Mouse (Mus musculus) CD4-positive, CD25-positive, alpha-beta regulatory T cell, adult 9 weeks (primary cell): ENCODE results near the gene Sema6c. TPM values are rescaled to one million over a fixed set of nuclear protein-coding genes. Genes with fewer than 3 reads are reported as not detected.

ENCODE experiments used
- polyA plus RNA-seq: library from polyadenylated mRNA; unstranded; fragments of 100-300 nt; shearing (Covaris generic); gene quantifications from one replicate; pipeline ENCODE4 v1.2.1, GENCODE M21; 2017

Gene Sema6c
- polyA plus RNA-seq: 0.24 TPM

DNA sequence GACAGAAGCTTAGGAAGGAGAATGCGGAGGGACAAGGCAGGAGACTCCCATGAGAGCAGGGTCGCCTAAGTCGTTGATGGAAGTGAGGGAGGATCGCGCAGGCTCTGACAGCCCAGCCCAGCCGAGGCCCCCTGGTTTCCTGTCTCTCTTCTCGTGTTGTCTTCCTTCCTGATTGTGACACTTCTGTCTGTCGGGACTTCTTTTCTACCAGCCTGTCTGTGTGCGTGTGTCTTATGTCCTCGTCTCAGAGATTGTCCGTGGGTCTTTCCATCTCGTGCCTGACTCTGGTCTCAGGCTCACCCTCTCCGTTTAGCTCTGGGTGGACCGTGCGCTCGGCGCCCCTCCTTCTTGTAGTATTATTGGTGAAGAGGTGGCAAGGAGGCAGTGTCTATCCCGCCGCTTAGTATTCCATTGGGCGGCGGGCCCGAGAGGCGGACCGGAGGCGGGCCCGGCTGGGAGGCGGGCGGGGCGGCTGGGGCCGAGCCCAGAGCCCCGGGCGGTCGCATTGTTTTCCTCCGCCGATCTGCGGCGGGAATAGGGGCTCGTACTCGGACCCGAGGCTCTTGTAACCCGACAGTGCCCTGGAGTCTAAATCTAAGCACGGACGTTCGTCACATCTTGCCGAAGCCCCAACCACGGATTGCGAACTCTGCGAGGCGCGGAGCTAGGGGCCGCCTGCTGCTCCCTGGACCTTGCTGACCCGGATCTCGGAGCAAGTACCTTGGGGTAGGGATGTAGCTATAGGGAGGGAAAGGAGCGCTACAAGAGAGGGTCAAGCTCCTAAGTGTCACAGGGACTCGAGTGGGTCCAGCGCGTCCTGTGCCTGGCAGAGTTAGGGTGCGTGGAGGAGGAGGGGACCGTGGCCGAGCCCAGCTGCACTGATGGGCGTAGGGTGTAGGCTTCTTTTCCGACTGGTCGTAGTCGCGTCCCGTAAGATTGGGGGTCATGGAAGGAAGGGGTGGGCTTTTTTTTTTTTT lies at the start of gene Sema6c:
Sema6c (plus strand) TSS at position 471 of the 977 bp plus-strand sequence.

DNA sequence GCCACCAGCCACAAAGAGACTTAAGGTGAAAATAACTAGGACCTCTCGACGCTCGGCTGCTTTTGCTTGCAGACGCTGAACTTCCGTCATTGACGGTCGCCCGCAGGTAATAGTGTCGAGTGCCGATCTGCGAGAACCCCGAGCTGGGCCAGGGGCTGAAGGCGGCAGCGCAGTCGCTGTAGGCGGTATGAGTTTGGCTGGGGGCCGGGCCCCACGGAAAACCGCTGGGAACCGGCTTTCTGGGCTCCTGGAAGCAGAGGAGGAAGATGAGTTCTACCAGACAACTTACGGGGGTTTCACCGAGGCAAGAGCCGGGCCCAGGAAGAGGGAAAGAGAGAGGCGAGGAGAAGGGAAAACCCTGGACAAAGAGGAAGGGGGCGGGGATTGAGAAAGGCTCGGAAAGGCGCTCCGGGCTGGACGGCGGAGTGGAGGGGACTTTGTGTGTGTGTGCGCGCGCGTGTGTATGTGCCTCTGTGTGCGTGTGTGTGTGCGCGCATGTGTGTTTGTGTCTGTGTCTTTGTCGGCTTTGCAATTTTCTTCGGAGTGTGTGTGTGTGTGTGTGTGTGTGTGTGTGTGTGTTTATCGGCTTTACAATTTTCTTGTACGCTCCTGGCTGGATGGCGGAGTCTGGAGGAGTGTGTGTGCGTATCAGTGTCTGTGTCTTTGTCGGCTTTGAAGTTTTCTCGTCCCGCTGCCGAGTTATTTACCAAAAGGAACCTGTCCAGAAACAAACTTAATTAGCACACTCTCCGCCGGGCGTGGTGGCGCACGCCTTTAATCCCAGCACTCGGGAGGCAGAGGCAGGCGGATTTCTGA lies 49.1 kb upstream of the Sema6c start, which contains the start of gene Vps72:
Vps72 (plus strand) TSS at position 112 of the 816 bp plus-strand sequence.

DNA sequence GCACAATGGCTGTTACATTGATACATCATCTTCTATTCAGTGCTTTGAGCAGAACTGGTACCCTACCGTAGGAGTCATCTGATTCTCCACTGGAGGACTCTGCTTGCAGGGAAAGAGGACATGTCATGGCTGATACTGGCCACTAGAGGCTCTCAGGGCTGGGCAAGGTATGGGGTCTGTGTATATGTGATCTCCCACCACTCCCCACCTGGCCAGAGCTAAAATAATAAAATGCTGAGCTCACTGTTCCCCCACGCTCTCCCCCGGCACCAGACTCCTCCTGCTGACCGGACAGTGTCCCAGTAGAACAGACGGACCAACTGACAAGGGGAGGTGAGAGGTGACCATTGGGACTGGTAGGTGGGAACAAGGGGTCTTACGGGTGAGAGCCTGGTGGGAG lies 36.0 kb upstream of the Sema6c start, which contains the start of gene Tmod4:
Tmod4 (plus strand) TSS at position 231 of the 400 bp plus-strand sequence.

DNA sequence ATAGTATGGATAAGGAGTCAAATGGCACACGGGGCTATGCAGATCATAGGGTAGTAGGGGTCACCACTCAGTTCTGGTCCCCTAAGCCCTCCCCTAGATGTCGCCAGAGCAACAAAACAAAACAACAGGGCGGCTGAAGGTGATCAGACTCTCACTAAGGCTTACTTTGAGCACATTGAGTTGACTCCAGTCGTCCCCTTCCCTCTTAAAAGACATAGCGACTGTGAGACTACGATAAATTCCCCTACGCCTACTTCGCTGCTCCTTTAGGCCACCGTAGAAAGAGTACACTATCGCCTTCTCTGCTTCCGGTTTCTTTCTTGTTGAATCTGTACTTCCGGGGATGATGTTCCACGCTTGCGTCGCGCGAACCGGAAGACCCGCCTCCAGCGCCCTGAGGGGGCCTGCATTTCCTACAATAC lies 26.6 kb upstream of the Sema6c start, which contains the start of the genes Scnm1 and Lysmd1:
Scnm1 (minus strand) TSS at position 332 of the 422 bp plus-strand sequence.
Lysmd1 (plus strand) TSS at position 409 of the 422 bp plus-strand sequence.

DNA sequence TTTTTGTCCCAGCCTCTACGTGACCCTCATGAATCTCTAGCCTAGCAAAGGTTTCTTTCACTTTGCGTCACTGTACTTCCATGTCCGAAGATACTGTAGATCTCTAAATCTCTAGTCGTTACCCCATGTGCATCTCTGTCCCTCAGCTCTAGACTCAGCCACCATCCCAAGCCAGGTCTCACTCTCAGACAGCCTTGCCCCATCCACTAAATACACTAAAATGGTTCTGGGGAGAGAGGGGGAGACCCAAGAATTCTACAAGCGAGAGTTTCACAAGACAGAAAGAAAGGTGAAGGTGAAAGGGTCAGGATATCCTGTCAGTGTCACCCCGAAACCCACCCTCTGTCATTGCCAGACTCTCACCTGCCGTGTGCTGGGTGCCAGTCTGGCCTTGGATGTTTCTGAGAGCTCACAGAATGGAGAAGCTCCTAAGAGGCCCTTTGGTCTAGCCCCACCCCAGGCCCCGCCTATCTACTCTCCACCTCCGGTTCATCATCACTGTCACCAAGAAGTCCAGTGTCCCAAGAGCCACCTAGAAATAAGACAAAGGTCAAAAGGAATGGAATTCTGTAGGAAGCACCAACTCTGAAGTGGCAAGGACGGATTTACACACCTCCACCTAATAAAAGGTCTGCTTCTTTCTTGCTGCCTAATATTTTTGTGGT lies 18.2 kb upstream of the Sema6c start, which contains the start of gene Tnfaip8l2:
Tnfaip8l2 (minus strand) TSS at position 409 of the 665 bp plus-strand sequence.

DNA sequence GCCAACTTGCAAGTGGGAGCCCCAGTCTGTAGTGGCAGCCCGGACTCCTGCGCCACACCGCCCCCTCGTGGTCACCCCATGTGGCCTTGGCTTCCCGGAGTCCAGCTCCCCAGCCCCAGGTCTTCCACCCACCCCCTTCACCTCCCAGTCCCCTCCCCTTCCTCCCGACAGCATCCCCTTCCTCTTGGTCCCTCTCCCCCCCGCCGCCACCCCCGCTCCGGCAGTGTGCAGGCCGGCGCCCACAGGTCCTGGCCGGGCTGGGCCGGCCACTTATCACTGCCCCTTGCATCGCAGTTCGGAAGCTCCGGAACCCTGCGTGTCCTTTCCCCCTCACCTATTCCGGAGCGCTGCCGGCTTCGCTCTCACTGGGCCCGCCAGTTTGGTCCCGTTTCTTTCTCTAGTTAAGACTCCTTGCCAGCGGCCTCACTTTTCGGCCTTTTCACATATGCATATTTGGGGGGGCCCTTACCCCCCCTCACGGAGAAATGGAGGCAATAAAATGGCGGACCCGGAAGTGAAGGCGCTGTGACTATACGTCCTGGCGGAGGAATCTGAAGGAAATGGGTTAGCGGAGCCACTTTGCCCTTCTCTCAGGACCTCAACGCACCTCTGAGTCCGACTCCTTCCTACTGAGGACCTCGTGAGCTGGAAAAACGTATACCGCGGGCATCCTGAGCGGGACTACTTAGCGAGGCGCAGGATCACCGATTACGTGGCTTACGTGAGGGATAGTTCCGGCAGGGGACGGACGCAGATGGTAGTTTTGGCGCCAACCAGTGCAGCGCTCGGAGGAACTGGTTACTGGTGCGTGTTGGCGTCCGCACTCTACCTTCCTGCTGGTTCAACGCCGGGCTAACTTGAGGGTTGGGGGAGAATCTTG lies 57.2 kb downstream of the Sema6c start, which contains the start of gene Gabpb2:
Gabpb2 (minus strand) TSS at position 662 of the 880 bp plus-strand sequence.

Other genes starting within 250 kb of the Sema6c start
- 4.8 TPM for gene Selenbp1, start 227.4 kb upstream of the Sema6c start, polyA plus RNA-seq
- gene Rfx5, start 206.4 kb upstream of the Sema6c start, polyA plus RNA-seq: 13.5 TPM
- gene Pi4kb, start 185.7 kb upstream of the Sema6c start, polyA plus RNA-seq: 10.3 TPM
- gene Zfp687, start 145.0 kb upstream of the Sema6c start, polyA plus RNA-seq: 82.6 TPM
- gene Psmd4, start 117.8 kb upstream of the Sema6c start, polyA plus RNA-seq: 335 TPM
- 36.5 TPM for gene Pip5k1a, start 53.5 kb upstream of the Sema6c start, polyA plus RNA-seq
- 115 TPM for gene Vps72, start 49.4 kb upstream of the Sema6c start, polyA plus RNA-seq
- 3.1 TPM for gene Tmod4, start 36.0 kb upstream of the Sema6c start, polyA plus RNA-seq
- gene Scnm1, start 26.4 kb upstream of the Sema6c start, polyA plus RNA-seq: 121 TPM
- gene Lysmd1, start 26.4 kb upstream of the Sema6c start, polyA plus RNA-seq: 38.7 TPM
- 310 TPM for gene Tnfaip8l2, start 18.1 kb upstream of the Sema6c start, polyA plus RNA-seq
- gene Gabpb2, start 57.5 kb downstream of the Sema6c start, polyA plus RNA-seq: 38.0 TPM
- 512 TPM for gene Cdc42se1, start 68.3 kb downstream of the Sema6c start, polyA plus RNA-seq
- gene Mllt11, start 71.7 kb downstream of the Sema6c start, polyA plus RNA-seq: 9.7 TPM
- gene Gm128, start 81.1 kb downstream of the Sema6c start, polyA plus RNA-seq: 1.6 TPM
- gene Bnipl, start 90.7 kb downstream of the Sema6c start, polyA plus RNA-seq: not detected
- 28.5 TPM for gene Mindy1, start 120.9 kb downstream of the Sema6c start, polyA plus RNA-seq
- 8.7 TPM for gene Prune1, start 121.6 kb downstream of the Sema6c start, polyA plus RNA-seq
- gene Anxa9, start 146.7 kb downstream of the Sema6c start, polyA plus RNA-seq: 0.60 TPM
- gene Cers2, start 154.3 kb downstream of the Sema6c start, polyA plus RNA-seq: 305 TPM
- 49.6 TPM for gene Setdb1, start 196.7 kb downstream of the Sema6c start, polyA plus RNA-seq
- gene 4930558C23Rik, start 242.4 kb downstream of the Sema6c start, polyA plus RNA-seq: not detected